Mouse (Mus musculus) liver, embryonic 14.5 days (tissue): Measurements from ENCODE around the gene Ppm1d.

ENCODE experiments used
- CTCF ChIP-seq: IDR thresholded peaks from 2 replicates; pipeline ENCODE4 v1.5.1; 2016; ENCODE audit warnings: antibody characterized with exemption, low read depth, control low read depth
- EP300 ChIP-seq: IDR thresholded peaks from 2 replicates; pipeline ENCODE4 v1.6.1; 2016; ENCODE audit warnings: antibody characterized with exemption, low read depth

DNA sequence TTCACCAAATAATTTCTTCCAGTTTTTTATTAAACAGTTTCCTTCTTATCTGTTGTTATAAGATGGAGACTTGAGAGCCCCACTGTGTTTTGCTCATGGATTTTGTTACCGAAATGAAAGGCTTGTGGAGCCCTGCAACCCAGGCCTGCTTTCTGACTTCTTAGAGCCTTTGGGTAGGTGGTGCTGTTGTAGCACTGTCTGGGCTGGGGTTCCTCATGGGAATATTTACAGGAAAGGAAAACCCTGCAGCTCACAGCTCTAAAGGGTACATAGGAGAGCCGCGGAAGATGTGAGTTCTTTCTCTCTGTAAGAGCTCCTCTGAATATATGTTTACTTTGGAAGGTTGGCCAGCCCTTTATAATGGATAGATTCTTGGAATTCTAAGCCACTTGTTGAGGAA, 82.9 kb downstream of the Ppm1d start:
- no peak for TF ChIP-seq CTCF
- no peak for TF ChIP-seq EP300
